Mouse (Mus musculus) forebrain, embryonic 14.5 days (tissue): ENCODE results near the gene Alox5ap. TPM values are rescaled to one million over a fixed set of nuclear protein-coding genes. Genes with fewer than 3 reads are reported as not detected.

Experiments used
- ATAC-seq: fragments of 200-750 bp; cut with Nextera tagmentation; 2 replicates; pipeline ENCODE4 v1.8.0; 2017; ENCODE audit warnings: mild to moderate bottlenecking, moderate library complexity
- DNase-seq: peaks from one replicate; pipeline ENCODE4 v3.0.0-alpha.2; 2015; ENCODE audit warnings: low spot score
- H3K27ac ChIP-seq: fragments of 300-500 bp; sonication (generic); 2 replicates; pipeline ENCODE4 v1.5.1; 2014; ENCODE audit warnings: low read depth, mild to moderate bottlenecking, control low read depth, low read length, moderate library complexity
- H3K27me3 ChIP-seq: fragments of 300-500 bp; sonication (generic); replicated peaks from 2 replicates; pipeline ENCODE4 v1.6.1; 2014; ENCODE audit warnings: low read length, control low read depth, mixed read lengths; ENCODE audit not compliant: control insufficient read depth, insufficient read depth
- H3K36me3 ChIP-seq: fragments of 300-500 bp; sonication (generic); 2 replicates; pipeline ENCODE4 v1.6.1; 2014; ENCODE audit warnings: low read length, control low read depth; ENCODE audit not compliant: control insufficient read depth, insufficient read depth
- H3K4me1 ChIP-seq: fragments of 300-500 bp; sonication (generic); 2 replicates; pipeline ENCODE4 v1.6.1; 2014; ENCODE audit warnings: antibody characterized with exemption, low read length, control low read depth; ENCODE audit not compliant: control insufficient read depth, insufficient read depth
- H3K4me2 ChIP-seq: fragments of 300-500 bp; sonication (generic); 2 replicates; pipeline ENCODE4 v1.6.1; 2014; ENCODE audit warnings: mild to moderate bottlenecking, control low read depth, low read length
- H3K4me3 ChIP-seq: fragments of 300-500 bp; sonication (generic); 2 replicates; pipeline ENCODE4 v1.5.1; 2014; ENCODE audit warnings: low read depth, low read length, control low read depth
- H3K9ac ChIP-seq: fragments of 300-500 bp; sonication (generic); 2 replicates; pipeline ENCODE4 v1.6.1; 2014; ENCODE audit warnings: mild to moderate bottlenecking, low read length, control low read depth, moderate library complexity
- H3K9me3 ChIP-seq: fragments of 300-500 bp; sonication (generic); replicated peaks from 2 replicates; pipeline ENCODE4 v1.6.1; 2016; ENCODE audit warnings: low read length, control low read depth, mixed read lengths; ENCODE audit not compliant: control insufficient read depth
- WGBS: fragments of 180-500 bp; shearing (Covaris S2); extraction: QIAGEN DNeasy Blood & Tissue Kit; methylation state at CpG from one replicate; pipeline ENCODE4 v1.1.7; 2014; 5-methylcytosine and 5-hydroxymethylcytosine counted together
- polyA plus RNA-seq: library from polyadenylated mRNA; unstranded; fragments of >200 nt; fragmentation: Nextera tagmentation; extraction: Ambion mirVana; gene quantifications from 2 replicates; pipeline ENCODE4 v1.2.1, GENCODE M21; 2014

Alox5ap gene
- polyA plus RNA-seq, 1 experiment from 2014 or later, result 12.7 TPM

DNA sequence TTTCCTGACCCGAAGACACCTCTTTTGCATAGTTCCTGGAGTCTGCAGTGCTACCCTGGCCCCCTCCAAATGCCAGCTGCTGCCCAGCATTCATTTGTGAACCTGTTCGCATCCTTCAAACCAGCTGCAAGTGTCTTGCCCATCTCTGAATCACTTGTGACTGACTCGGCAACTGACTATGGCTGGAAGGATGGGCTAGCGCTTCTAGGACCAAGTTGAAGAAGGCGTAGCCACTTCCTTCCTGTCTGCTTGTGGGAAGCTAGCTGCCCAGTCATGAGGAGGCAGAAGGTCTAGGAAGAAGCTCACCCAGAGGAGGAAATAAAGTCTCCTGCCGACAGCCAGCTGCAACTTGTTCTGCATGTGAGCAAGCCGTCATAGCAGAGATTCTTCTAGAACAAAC, 29.6 kb upstream of the Alox5ap start:
- Histone ChIP-seq H3K27ac (no peak overlapping the region), H3K4me3 (no peak overlapping the region), H3K27me3 (no peaks in the 10 kb centered on the region), H3K36me3 (no peaks in the 10 kb centered on the region), H3K9ac (no peak overlapping the region), H3K4me2 (no peak overlapping the region), H3K4me1 (no peaks in the 10 kb centered on the region; the same call in 1 of the 2 replicates), H3K9me3 (no peaks in the 10 kb centered on the region; the same call in 1 of the 2 replicates)
- 94% methylated on average over 7 of the region's 7 CpGs for WGBS
- DNase-seq (no peak), ATAC-seq (no peak)

DNA sequence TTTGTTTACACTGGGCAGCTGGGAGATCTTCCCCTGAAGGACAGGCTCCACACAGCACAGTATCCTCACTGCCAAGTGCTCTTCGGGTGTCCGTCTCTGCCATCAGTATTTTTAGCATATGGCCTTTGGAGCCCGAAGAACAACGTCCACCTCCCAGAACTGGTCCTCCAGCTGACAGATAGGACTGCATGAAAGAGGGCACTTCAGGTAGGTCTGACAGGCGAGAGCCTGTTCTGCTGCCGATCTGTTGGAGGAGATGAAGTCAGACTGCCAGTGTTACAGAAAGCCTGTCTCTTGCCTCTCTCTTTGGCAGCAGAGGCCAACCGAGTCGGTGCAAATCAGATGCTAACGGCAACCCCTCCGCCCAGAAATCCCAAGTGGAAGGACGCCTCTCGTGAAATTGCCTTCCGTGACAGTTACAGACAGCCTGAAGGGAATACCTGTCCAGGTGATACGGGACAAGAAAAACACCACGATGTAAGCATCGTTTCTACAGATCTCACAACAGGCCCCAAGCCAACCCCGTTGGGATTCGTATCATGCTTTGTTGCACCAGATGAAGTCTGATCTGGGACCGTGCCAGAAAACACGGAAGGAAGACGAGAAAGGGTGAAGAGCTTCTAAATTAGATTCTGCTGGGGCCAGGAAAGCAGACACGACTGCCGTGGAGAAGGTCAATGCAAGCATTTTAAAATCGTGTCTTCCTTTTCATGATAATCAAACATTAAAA, 27.2 kb upstream of the Alox5ap start:
- Histone ChIP-seq H3K4me2 (no peak overlapping the region), H3K9ac (no peak overlapping the region), H3K4me1 (no peaks in the 10 kb centered on the region; the same call in 1 of the 2 replicates), H3K27me3 (no peaks in the 10 kb centered on the region), H3K36me3 (no peaks in the 10 kb centered on the region), H3K9me3 (no peaks in the 10 kb centered on the region), H3K4me3 (no peak overlapping the region), H3K27ac (no peak overlapping the region)
- ATAC-seq (no peak), DNase-seq (peak; percentile 33)
- 77% methylated on average over 24 of the region's 24 CpGs for WGBS

DNA sequence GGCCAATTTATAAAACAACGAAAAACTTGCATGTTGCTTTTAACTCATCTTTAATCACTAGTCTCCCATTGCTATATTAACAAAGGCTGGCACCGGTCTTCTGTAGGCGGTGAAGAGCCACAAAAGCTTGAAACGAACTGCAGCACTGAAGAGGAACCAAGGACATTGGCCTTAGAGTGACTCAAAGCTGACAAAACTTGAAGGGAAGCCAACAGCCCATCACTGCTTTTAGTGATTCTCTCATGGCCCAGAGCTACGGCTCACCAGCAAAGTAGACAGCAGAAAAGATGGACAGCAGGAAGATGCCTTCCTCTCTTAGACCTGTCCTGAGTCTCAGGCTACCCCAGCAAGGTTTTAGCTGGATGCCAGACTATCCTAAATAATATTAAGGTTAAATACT, 22.1 kb upstream of the Alox5ap start:
- DNase-seq (no peak), ATAC-seq (no peak)
- 83% methylated on average over 5 of the region's 5 CpGs for WGBS
- H3K9ac ChIP-seq, result no peak overlapping the region
- H3K27ac ChIP-seq, result no peak overlapping the region
- no peaks in the 10 kb centered on the region for H3K36me3 ChIP-seq
- H3K4me2 ChIP-seq, result no peak overlapping the region
- H3K27me3 ChIP-seq, result no peaks in the 10 kb centered on the region
- peaks cover 2% of the 10 kb centered on the region; the same call in 1 of the 2 replicates for H3K4me1 ChIP-seq
- no peak overlapping the region for H3K4me3 ChIP-seq
- H3K9me3 ChIP-seq, result no peaks in the 10 kb centered on the region

DNA sequence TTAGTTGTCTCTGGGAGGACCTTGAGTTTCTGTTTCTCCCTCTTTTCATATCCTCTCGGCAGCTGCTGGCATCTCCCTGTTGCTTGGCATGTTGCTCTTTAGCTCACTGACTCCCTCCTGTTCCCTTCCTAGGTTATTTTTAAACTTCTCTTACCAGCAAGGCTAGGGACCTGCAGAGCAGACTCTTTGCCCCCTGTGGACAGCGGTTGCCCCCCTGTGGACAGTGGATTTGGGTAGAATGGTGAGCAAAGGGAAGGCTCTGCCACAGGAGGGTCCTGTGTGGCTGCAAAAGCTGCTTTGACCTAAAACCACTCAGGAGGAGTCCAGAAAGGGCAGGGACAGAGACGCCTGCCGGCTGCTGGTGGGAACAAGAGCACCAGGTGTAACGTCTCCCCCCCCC, 21.5 kb upstream of the Alox5ap start:
- WGBS, result 51% methylated on average over 5 of the region's 5 CpGs
- H3K27me3 ChIP-seq, result no peaks in the 10 kb centered on the region
- H3K4me1 ChIP-seq, result 0 out of 2 replicates have a peak, but pooled peaks cover 2% of the 10 kb centered on the region
- no peaks in the 10 kb centered on the region for H3K36me3 ChIP-seq
- no peak overlapping the region for H3K4me2 ChIP-seq
- ATAC-seq (no peak), DNase-seq (no peak)
- no peak overlapping the region for H3K4me3 ChIP-seq
- no peak overlapping the region for H3K9ac ChIP-seq
- no peaks in the 10 kb centered on the region for H3K9me3 ChIP-seq
- no peak overlapping the region for H3K27ac ChIP-seq

DNA sequence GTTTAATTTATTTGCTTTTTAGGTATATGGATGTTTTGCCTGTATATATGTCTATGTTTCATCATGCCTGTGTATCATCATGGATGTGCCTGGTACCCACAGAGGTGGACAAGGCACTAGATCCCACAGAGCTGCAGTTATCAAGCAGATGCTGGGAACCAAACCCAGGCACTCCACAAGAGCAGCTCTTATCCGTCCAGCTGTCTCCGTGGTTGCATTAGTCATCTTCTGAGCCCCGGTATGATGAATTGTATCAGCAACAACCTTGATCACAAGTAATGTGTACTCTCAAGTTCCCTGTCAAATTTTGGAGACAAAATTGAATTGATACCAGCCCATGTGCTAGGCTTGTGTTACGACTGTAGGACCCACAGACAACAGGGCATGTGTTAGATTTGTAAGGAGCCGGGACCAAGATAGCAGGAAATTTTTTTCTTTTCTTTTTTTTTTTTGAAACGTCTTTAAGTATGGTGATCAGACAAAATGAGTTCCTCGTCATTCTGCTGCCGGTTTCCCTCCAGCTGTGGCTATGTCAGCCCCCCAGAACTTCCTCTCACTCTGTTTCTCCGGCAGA, 19.1 kb upstream of the Alox5ap start:
- H3K9ac ChIP-seq, result no peak overlapping the region
- WGBS, result 69% methylated on average over 9 of the region's 9 CpGs
- no peak for ATAC-seq
- H3K27me3 ChIP-seq, result no peaks in the 10 kb centered on the region
- H3K4me2 ChIP-seq, result peak overlapping the region; percentile 15; the same call in 1 of the 2 replicates
- no peak overlapping the region for H3K27ac ChIP-seq
- no peak overlapping the region for H3K4me3 ChIP-seq
- H3K9me3 ChIP-seq, result no peaks in the 10 kb centered on the region
- H3K36me3 ChIP-seq, result no peaks in the 10 kb centered on the region
- 0 out of 2 replicates have a peak, but pooled peaks cover 2% of the 10 kb centered on the region for H3K4me1 ChIP-seq
- DNase-seq, result no peak

DNA sequence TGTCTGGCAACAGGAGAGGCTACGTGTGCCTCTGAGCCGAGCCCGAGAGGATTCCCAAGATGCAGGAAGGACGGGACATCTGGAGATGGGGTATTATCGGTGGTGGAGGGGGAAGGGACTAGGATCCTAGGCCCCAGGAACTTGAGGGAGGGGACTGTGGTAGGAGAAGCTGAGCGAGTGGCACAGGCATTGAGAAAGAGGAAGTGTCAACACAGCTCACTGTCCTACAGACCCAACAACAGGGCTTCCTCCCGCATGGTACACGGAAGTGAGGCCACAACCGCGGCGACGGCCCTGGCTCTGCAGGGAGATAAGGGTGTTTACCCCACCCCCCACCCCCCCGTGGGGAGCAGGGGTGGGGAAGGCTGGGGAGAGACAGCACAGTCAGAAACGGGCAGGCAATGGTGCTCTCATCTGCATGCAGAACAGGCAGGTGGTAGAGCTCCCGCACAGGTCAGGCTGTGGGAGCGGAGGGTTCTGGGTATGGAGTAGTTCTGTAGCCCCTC, 18.5 kb upstream of the Alox5ap start:
- Histone ChIP-seq H3K27me3 (no peaks in the 10 kb centered on the region), H3K4me1 (0 out of 2 replicates have a peak, but pooled peaks cover 2% of the 10 kb centered on the region), H3K4me2 (peak overlapping the region; percentile 15; the same call in 1 of the 2 replicates), H3K27ac (no peak overlapping the region; the same call in 1 of the 2 replicates), H3K9me3 (no peaks in the 10 kb centered on the region), H3K4me3 (no peak overlapping the region), H3K36me3 (no peaks in the 10 kb centered on the region), H3K9ac (no peak overlapping the region)
- peak; percentile 20 for DNase-seq
- 46% methylated on average over 16 of the region's 16 CpGs for WGBS
- peak; percentile 42; the same call in 1 of the 2 replicates for ATAC-seq

DNA sequence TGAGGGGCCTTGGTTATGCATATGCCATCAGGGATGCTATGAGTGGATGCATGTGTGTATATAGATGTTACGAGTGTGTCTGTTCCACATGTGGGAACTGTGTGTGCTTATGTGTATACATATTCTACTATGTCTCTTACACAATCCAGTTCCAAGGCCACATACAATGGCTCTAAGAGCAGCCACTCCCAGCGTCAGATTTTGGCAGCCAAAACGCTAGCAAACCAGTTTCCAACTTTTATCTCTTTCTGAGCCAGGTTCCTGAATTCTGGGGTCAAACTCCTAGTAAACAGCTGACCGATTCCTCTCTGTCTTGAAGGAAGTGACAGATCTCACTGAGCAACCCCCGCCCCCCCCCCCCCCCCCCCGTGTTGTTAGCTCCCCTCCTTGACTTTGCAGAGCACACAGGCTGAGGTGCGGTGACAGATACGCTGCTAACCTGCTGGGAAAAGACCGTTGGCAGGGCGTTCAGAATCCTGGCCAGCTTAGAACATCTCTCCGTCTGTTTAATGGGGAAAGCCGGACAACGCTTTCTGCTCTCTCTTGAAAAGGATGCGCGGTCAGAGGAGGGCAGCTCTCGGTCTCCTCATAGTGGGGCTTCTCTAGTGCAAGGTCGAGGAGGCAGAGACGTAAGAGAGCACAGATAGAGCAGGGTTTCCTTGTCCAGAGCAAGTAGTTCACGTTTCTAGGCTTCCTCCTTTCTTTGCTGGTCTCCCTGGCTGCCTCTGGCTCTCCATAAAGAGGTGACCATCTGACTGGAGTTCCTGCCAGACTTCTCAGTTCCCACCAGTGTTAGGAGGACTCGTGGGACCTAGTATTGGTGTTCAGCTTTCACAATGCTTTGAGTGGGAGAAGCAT, 17.3 kb upstream of the Alox5ap start:
- ATAC-seq (no peak), DNase-seq (no peak)
- Histone ChIP-seq H3K9me3 (no peaks in the 10 kb centered on the region), H3K36me3 (no peaks in the 10 kb centered on the region), H3K4me2 (no peak overlapping the region), H3K9ac (no peak overlapping the region), H3K27ac (no peak overlapping the region), H3K4me1 (0 out of 2 replicates have a peak, but pooled peaks cover 2% of the 10 kb centered on the region), H3K4me3 (no peak overlapping the region), H3K27me3 (no peaks in the 10 kb centered on the region)
- WGBS, result 58% methylated on average over 18 of the region's 20 CpGs

DNA sequence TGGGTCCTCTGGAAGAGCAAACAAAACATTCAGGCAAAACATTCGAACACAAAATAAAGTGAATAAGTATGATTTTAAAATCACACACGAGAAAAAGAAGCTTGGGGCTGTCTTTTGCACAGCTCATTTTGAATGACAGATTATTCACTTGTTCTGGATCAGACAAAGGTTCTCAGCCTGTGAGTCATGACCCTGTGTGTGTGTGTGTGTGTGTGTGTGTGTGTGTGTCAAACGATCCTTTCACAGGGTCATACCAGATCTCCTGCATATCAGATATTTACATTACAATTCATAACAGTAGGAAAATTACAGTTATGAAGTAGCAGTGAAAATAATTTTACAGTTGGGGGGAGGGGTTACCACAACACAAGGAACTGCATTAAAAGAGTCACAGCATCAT, 12.3 kb upstream of the Alox5ap start:
- Histone ChIP-seq H3K4me1 (no peaks in the 10 kb centered on the region), H3K4me3 (no peak overlapping the region), H3K4me2 (no peak overlapping the region), H3K27ac (no peak overlapping the region), H3K9me3 (no peaks in the 10 kb centered on the region), H3K9ac (no peak overlapping the region), H3K27me3 (no peaks in the 10 kb centered on the region), H3K36me3 (no peaks in the 10 kb centered on the region)
- no peak for ATAC-seq
- DNase-seq, result no peak
- WGBS, result 91% methylated on average over 3 of the region's 3 CpGs
